In the genomic region with DNA sequence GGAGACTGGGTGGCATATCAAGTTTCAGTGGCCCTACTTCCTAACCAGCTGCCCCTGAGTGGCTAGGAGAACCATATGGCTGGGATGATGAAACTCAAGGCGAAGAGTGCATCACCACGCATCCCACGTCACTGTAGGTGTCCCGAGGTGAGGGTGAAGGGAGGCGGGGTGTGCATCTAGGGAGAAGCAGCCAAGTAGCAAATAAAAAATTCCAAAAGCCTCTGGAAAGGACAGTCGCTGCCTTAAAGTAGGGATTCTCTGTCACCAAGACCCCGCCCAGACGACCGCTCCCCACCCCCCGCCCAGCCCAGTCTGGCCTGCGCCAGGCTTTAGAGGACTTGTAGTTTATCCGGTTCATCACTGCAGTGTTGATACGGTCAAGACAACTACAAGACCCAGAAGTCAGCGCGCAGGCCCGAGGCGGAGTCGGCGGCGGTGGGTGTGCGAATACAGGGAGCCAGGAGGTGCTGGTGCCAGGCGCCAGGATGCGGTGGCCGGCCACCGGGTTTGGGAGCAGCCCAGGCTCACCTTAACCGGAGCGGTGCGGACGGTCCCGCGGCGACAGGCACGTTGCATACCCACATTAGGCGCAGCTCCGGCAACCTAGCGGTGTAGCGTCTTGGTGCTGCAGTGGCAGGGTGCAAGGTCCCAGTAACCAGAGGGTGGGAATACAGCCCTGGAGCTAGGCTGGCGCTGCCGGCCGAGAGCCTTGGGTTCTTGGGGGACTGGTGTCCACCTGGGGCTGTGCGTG, we compare ENCODE assay signal across 8 mouse cellular contexts. TPM values are rescaled to one million over a fixed set of nuclear protein-coding genes. Genes with fewer than 3 reads are reported as not detected.
A peak's percentile ranks its signal among the peaks of the same experiment; 100 is the strongest.
DNase-seq lines count a peak whose midpoint lies in the region; ATAC-seq and TF ChIP-seq lines count a peak whose summit lies in the region.

A gene (plus strand): TSS at position 452 of the 751 bp plus-strand sequence.

- peaks cover 9% of the 10 kb centered on the region; the same call in 1 of the 2 replicates for H3K27me3 ChIP-seq in heart, embryonic 12.5 days (replicated peaks)
- H3K27me3 ChIP-seq in kidney, postnatal 0 days (ENCODE audit: insufficient read depth, low read length) = no peaks in the 10 kb centered on the region
- no peaks in the 10 kb centered on the region for H3K27me3 ChIP-seq in liver, embryonic 11.5 days (replicated peaks; ENCODE audit: control insufficient read depth, insufficient read depth, low read length)
- H3K27me3 ChIP-seq in stomach, embryonic 14.5 days (ENCODE audit: control insufficient read depth, insufficient read depth, low read length) = no peaks in the 10 kb centered on the region

- no peak within 1 kb of the TSS for H3K27ac ChIP-seq in bone marrow macrophage, adult 2 months (ENCODE audit: insufficient read depth, low read depth, low read length)
- peak within 1 kb of the TSS; percentile 66 for H3K27ac ChIP-seq in embryonic fibroblast, embryonic 13.5 days (ENCODE audit: insufficient read depth, low read length)
- no peak within 1 kb of the TSS for H3K27ac ChIP-seq in heart, embryonic 12.5 days (ENCODE audit: poor library complexity, severe bottlenecking)
- H3K27ac ChIP-seq in kidney, postnatal 0 days = peak within 1 kb of the TSS; percentile 60; the same call in 1 of the 2 replicates
- H3K27ac ChIP-seq in liver, embryonic 11.5 days (ENCODE audit: low read depth, low read length) = no peak within 1 kb of the TSS
- H3K27ac ChIP-seq in stomach, embryonic 14.5 days (ENCODE audit: low read length) = peak within 1 kb of the TSS; percentile 44; the same call in 1 of the 2 replicates

- H3K4me3 ChIP-seq in bone marrow macrophage, adult 2 months (ENCODE audit: insufficient read depth, low read length) = peak within 1 kb of the TSS; percentile 90
- H3K4me3 ChIP-seq in embryonic fibroblast, embryonic 13.5 days (ENCODE audit: insufficient read depth, low read length) = peak within 1 kb of the TSS; percentile 87
- peak within 1 kb of the TSS; percentile 82 for H3K4me3 ChIP-seq in heart, embryonic 12.5 days
- H3K4me3 ChIP-seq in kidney, postnatal 0 days (replicated peaks; ENCODE audit: low read depth, low read length) = peak within 1 kb of the TSS; percentile 76
- H3K4me3 ChIP-seq in liver, embryonic 11.5 days (ENCODE audit: low read depth, low read length) = peak within 1 kb of the TSS; percentile 82
- peak within 1 kb of the TSS; percentile 86 for H3K4me3 ChIP-seq in stomach, embryonic 14.5 days (ENCODE audit: low read depth, low read length)

- H3K36me3 ChIP-seq in heart, embryonic 12.5 days = no peaks in the 10 kb centered on the region
- H3K36me3 ChIP-seq in kidney, postnatal 0 days (ENCODE audit: insufficient read depth, low read length) = no peaks in the 10 kb centered on the region
- no peaks in the 10 kb centered on the region; the same call in 1 of the 2 replicates for H3K36me3 ChIP-seq in liver, embryonic 11.5 days (ENCODE audit: control insufficient read depth, insufficient read depth, low read length)
- no peaks in the 10 kb centered on the region for H3K36me3 ChIP-seq in stomach, embryonic 14.5 days (ENCODE audit: control insufficient read depth, insufficient read depth, low read length)

- peak; percentile 97 for ATAC-seq in heart, embryonic 12.5 days (ENCODE audit: insufficient number of reproducible peaks, low FRiP score)
- peak; percentile 99 for ATAC-seq in kidney, postnatal 0 days (replicated peaks; ENCODE audit: low FRiP score, low read depth)
- peak; percentile 99 for ATAC-seq in liver, embryonic 11.5 days (replicated peaks; ENCODE audit: low FRiP score)
- ATAC-seq in stomach, embryonic 14.5 days (ENCODE audit: insufficient number of reproducible peaks, insufficient read depth, low FRiP score, low read depth) = peak; percentile 97

- TF ChIP-seq POLR2A in bone marrow macrophage, adult 2 months (IDR thresholded peaks at IDR 0.05; ENCODE audit: borderline replicate concordance, low read depth, low read length) = no peak
- peak; percentile 91 for TF ChIP-seq POLR2A in embryonic fibroblast, embryonic 13.5 days (IDR thresholded peaks at IDR 0.05; ENCODE audit: low read depth, low read length)

- H3K9me3 ChIP-seq in heart, embryonic 12.5 days (replicated peaks) = no peaks in the 10 kb centered on the region
- no peaks in the 10 kb centered on the region for H3K9me3 ChIP-seq in kidney, postnatal 0 days (replicated peaks; ENCODE audit: low read length)
- no peaks in the 10 kb centered on the region for H3K9me3 ChIP-seq in liver, embryonic 11.5 days (ENCODE audit: control insufficient read depth, low read length)
- no peaks in the 10 kb centered on the region for H3K9me3 ChIP-seq in stomach, embryonic 14.5 days (ENCODE audit: control insufficient read depth, low read depth, low read length)

- DNase-seq in A20 (ENCODE audit: low read depth, low spot score) = peak; percentile 93
- peak; percentile 97 for DNase-seq in kidney, postnatal 0 days (ENCODE audit: low spot score)
- peak; percentile 97 for DNase-seq in liver, embryonic 11.5 days (ENCODE audit: low spot score)
- DNase-seq in naive thymus-derived CD4-positive, alpha-beta T cell, adult 2 months (ENCODE audit: low read depth) = peak; percentile 84

- peaks cover 5% of the 10 kb centered on the region; the same call in 1 of the 2 replicates for H3K4me1 ChIP-seq in bone marrow macrophage, adult 2 months (ENCODE audit: control insufficient read depth, insufficient read depth, low read length)
- H3K4me1 ChIP-seq in embryonic fibroblast, embryonic 13.5 days (ENCODE audit: control insufficient read depth, insufficient read depth, low read length) = no peaks in the 10 kb centered on the region
- H3K4me1 ChIP-seq in heart, embryonic 12.5 days (replicated peaks) = peaks cover 10% of the 10 kb centered on the region
- H3K4me1 ChIP-seq in kidney, postnatal 0 days (replicated peaks; ENCODE audit: insufficient read depth, low read length) = 0 out of 2 replicates have a peak, but pooled peaks cover 3% of the 10 kb centered on the region
- peaks cover 11% of the 10 kb centered on the region for H3K4me1 ChIP-seq in liver, embryonic 11.5 days (replicated peaks; ENCODE audit: control insufficient read depth, insufficient read depth, low read length)
- peaks cover 10% of the 10 kb centered on the region; the same call in 1 of the 2 replicates for H3K4me1 ChIP-seq in stomach, embryonic 14.5 days (ENCODE audit: control insufficient read depth, insufficient read depth, low read length)

- TF ChIP-seq CTCF in bone marrow macrophage, adult 2 months (IDR thresholded peaks at IDR 0.05; ENCODE audit: low read depth, low read length) = no peak
- no peak for TF ChIP-seq CTCF in embryonic fibroblast, embryonic 13.5 days (IDR thresholded peaks at IDR 0.05; ENCODE audit: borderline replicate concordance, insufficient read depth, low read length)
- TF ChIP-seq CTCF in kidney, postnatal 0 days (IDR thresholded peaks at IDR 0.05; ENCODE audit: low read depth) = peak; percentile 35; the same call in 1 of the 2 replicates

- WGBS in heart, embryonic 12.5 days = under 1% methylated on average over 41 of the region's 41 CpGs
- 1% methylated on average over 41 of the region's 41 CpGs for WGBS in kidney, postnatal 0 days
- under 1% methylated on average over 41 of the region's 41 CpGs for WGBS in liver, embryonic 11.5 days
- WGBS in stomach, embryonic 14.5 days = under 1% methylated on average over 41 of the region's 41 CpGs

- peak within 1 kb of the TSS; percentile 100 for H3K4me2 ChIP-seq in heart, embryonic 12.5 days
- H3K4me2 ChIP-seq in kidney, postnatal 0 days (ENCODE audit: low read length) = peak within 1 kb of the TSS; percentile 100
- H3K4me2 ChIP-seq in liver, embryonic 11.5 days = peak within 1 kb of the TSS; percentile 99
- H3K4me2 ChIP-seq in stomach, embryonic 14.5 days (replicated peaks; ENCODE audit: low read depth, low read length) = peak within 1 kb of the TSS; percentile 93

- peak within 1 kb of the TSS; percentile 83 for H3K9ac ChIP-seq in heart, embryonic 12.5 days
- peak within 1 kb of the TSS; percentile 70 for H3K9ac ChIP-seq in kidney, postnatal 0 days (ENCODE audit: low read depth, low read length)
- peak within 1 kb of the TSS; percentile 66 for H3K9ac ChIP-seq in liver, embryonic 11.5 days (ENCODE audit: low read depth, low read length)
- H3K9ac ChIP-seq in stomach, embryonic 14.5 days (replicated peaks; ENCODE audit: low read depth, low read length) = peak within 1 kb of the TSS; percentile 71

RNA-seq across cellular contexts. Expression of the gene that starts here (rescaled TPM):
- 6.1 and 7.4 TPM in 2 replicates for polyA plus RNA-seq in bone marrow macrophage, adult 2 months (2012; ENCODE audit: insufficient read depth, insufficient read length, missing spikeins)
- polyA plus RNA-seq in embryonic fibroblast, embryonic 13.5 days (2011; ENCODE audit: insufficient read length, low read depth, missing spikeins) = 36.9 and 49.3 TPM in 2 replicates
- 10.3 and 11.7 TPM in 2 replicates for polyA plus RNA-seq in heart, embryonic 12.5 days (2016; fragmentation: Nextera tagmentation; extraction: Ambion mirVana)
- 10.6 and 11.7 TPM in 2 replicates for polyA plus RNA-seq in kidney, postnatal 0 days (2015; fragmentation: Nextera tagmentation; extraction: Ambion mirVana)
- polyA plus RNA-seq in liver, embryonic 11.5 days (2014; fragmentation: Nextera tagmentation; extraction: Ambion mirVana) = 25.7 and 27.0 TPM in 2 replicates
- polyA plus RNA-seq in stomach, embryonic 14.5 days (2014; fragmentation: Nextera tagmentation; extraction: Ambion mirVana) = 27.2 and 27.7 TPM in 2 replicates

Comparison
In these comparisons a context has a peak if more than half of its experiments do, and no peak if none do; other contexts are left out.
1. H3K27ac ChIP-seq: peak in embryonic fibroblast, embryonic 13.5 days (single experiment), kidney, postnatal 0 days (single experiment) and stomach, embryonic 14.5 days (single experiment); none in bone marrow macrophage, adult 2 months (single experiment), heart, embryonic 12.5 days (single experiment) and liver, embryonic 11.5 days (single experiment).
2. Peak in every context shown above with its lines, with median percentiles within 50 percentile points of each other: DNase-seq, H3K4me3 ChIP-seq, ATAC-seq, H3K4me2 ChIP-seq and H3K9ac ChIP-seq.